Mouse (Mus musculus): ENCODE results near the gene Haus5. TPM values are rescaled to one million over a fixed set of nuclear protein-coding genes. Genes with fewer than 3 reads are reported as not detected.

Gene Haus5
- polyA plus RNA-seq (2021): 13.3 TPM

GRCm38 (mm10) chr7:30664529-30665200, at the start of gene Haus5:
Gene Haus5 (minus strand): TSS chr7:30664994.
- no peaks in the 10 kb centered on the region for H3K27me3 ChIP-seq
- ATAC-seq: peak; percentile 56
- DNase-seq (ENCODE audit: low read depth, low spot score): peak; percentile 55
- ChIA-PET POLR2A (interaction anchor here (0.5 to 1.7 kb wide), 7 partner anchors 12 to 455 kb away, joined by 3 to 10 read pairs (median 3); partner anchors contain the start of gene Rbm42), CTCF (no interaction called here)
- in situ Hi-C loops (cut with MboI; ENCODE audit: low pct_unique_long_range_greater_than_20kb): no loop called here
- TF ChIP-seq CTCF (IDR thresholded peaks at IDR 0.05): no peak

DNA sequence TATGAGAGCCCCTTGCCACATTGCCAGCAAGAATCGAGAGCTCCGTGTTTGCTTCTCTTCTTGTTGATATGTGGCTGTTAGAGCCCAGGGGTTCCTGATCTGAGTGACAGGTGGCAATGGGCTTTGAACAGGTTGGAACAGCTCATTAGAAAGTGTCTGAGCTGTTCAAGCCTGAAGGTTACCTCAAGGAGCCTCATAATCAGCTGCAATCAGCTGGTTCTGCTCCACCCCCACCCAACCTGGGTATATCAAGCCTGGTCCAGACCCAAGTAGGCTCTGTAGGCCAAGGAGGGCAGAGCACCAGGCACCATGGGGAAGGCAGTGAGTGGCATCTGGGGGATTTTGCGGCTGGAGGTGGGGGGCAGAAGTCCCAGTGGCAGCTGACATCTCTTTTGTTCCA, 47.1 kb upstream of the Haus5 start, which contains the start of gene Atp4a:
Atp4a (plus strand) TSS at position 268 of the 400 bp plus-strand sequence.
- in situ Hi-C loops (cut with MboI; ENCODE audit: low pct_unique_long_range_greater_than_20kb): no loop called here
- POLR2A ChIA-PET: no interaction called here
- H3K27me3 ChIP-seq: peaks cover 29% of the 10 kb centered on the region
- no peak for DNase-seq (ENCODE audit: low read depth, low spot score)
- no peak for TF ChIP-seq CTCF (IDR thresholded peaks at IDR 0.05)
- ATAC-seq: no peak
- CTCF ChIA-PET: no interaction called here

DNA sequence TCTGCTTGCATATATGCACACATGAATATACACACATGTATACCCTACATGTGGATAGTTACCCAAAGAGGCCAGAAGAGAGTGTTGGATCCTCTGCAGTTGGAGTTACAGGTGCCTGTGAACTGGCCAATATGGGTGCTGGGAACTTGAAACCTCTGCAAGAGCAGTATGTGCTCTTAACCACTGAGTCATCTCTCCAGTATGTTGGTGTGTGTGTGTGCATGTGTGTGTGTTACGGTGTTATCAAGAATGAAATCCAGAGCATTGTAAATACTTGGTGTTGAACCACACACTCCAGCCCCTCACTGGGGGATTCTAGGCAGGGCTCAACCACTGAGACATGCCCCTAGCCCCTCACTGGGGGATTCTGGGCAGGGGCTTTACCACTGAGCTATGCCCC, 42.6 kb upstream of the Haus5 start:
- H3K27me3 ChIP-seq: peaks cover 18% of the 10 kb centered on the region
- POLR2A ChIA-PET: no interaction called here
- ATAC-seq (no peak), DNase-seq (ENCODE audit: low read depth, low spot score) (no peak)
- CTCF ChIA-PET: interaction anchor here (1.5 kb wide), 1 partner anchor 41 kb away, joined by 4 read pairs; no protein-coding TSS in a partner anchor
- in situ Hi-C loops (cut with MboI; ENCODE audit: low pct_unique_long_range_greater_than_20kb): no loop called here
- no peak for TF ChIP-seq CTCF (IDR thresholded peaks at IDR 0.05)

DNA sequence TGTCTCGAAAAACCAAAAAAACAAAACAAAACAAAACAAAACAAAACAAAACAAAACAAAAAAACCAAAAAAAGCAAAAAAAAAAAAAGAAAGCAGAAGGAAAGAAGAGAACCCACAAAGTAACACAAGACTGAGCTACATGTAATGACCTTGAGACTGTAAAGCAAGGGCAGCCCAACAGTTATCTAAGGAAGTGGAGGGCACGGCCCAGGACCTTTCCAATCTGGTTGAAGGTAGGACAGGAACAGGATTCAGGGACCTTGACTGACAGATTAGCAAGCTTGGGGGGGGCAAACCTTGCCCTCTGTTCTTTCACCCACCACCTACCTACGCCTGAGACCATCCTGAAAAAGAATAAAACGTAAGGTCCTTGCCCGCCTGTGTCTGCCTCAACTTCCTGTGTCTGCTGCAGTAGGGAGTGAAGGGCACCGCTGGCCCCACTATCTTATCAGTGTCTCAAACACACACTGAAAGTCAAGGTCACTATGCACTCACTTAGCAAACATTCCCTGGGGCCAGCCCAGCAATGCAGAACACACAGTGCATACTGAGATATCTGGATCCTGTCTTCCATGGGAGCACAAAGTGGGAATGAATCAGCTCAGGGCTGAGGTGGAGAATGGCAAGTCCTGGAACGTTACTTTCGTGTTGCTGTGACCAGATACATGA, 41.6 kb upstream of the Haus5 start:
- TF ChIP-seq CTCF (IDR thresholded peaks at IDR 0.05): no peak
- in situ Hi-C loops (cut with MboI; ENCODE audit: low pct_unique_long_range_greater_than_20kb): no loop called here
- ATAC-seq: no peak
- DNase-seq (ENCODE audit: low read depth, low spot score): no peak
- CTCF ChIA-PET: no interaction called here
- POLR2A ChIA-PET: no interaction called here
- peaks cover 18% of the 10 kb centered on the region for H3K27me3 ChIP-seq

DNA sequence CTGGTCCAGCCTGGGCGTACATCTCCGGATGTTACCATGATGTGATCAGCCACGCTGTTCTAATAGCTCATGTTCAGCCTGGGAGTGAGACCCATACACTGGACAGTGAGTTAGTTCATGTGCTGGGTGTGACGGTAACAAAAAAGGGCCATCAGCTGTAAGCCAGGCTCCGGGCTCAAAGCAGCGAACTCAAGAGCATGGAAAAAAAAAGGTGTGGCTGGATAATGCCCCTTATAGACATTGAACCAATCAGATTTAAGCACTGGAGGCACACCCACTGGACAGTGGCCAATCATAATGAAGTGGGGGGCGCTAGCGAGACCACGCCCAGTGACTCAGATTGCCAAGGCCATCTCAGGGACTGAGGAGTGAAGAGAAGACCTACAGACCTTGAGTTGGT, 33.8 kb upstream of the Haus5 start, which contains the start of gene 2200002J24Rik:
2200002J24Rik (plus strand) TSS at position 338 of the 400 bp plus-strand sequence.
- ChIA-PET POLR2A (no interaction called here), CTCF (no interaction called here)
- DNase-seq (ENCODE audit: low read depth, low spot score) (no peak), ATAC-seq (no peak)
- no peak for TF ChIP-seq CTCF (IDR thresholded peaks at IDR 0.05)
- in situ Hi-C loops (cut with MboI; ENCODE audit: low pct_unique_long_range_greater_than_20kb): no loop called here
- peaks cover 10% of the 10 kb centered on the region for H3K27me3 ChIP-seq

- peaks cover 9% of the 10 kb centered on the region for H3K27me3 ChIP-seq
- no peak for TF ChIP-seq CTCF (IDR thresholded peaks at IDR 0.05)
- CTCF ChIA-PET: no interaction called here
- POLR2A ChIA-PET: interaction anchor here (1.0 kb wide), 1 partner anchor 10 kb away, joined by 3 read pairs; no protein-coding TSS in a partner anchor
- in situ Hi-C loops (cut with MboI; ENCODE audit: low pct_unique_long_range_greater_than_20kb): no loop called here
- DNase-seq (ENCODE audit: low read depth, low spot score) (no peak), ATAC-seq (no peak)
Measured at GRCm38 (mm10) chr7:30698101-30698500, 33.3 kb upstream of the Haus5 start.

DNA sequence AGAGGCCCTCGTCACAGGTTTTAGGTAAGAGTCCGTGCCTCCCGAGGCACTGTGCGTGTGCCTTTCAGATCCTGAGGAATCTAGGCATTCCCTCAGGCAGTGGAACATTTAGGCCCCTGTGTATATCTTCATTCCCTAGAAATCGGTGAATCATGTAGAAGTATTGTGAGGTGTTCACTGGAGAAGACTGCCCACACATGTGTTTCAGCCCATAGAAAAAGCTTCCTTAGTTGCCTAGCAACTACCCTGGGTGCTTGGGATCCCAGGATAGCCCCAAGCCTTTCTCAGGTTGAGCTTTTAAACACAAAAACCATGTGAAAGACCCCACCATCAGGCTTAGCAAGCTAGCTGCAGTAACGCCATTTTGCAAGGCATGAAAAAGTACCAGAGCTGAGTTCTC, 23.5 kb upstream of the Haus5 start:
- no peaks in the 10 kb centered on the region for H3K27me3 ChIP-seq
- TF ChIP-seq CTCF (IDR thresholded peaks at IDR 0.05): no peak
- POLR2A ChIA-PET: interaction anchor here (1.0 kb wide), 1 partner anchor 9 kb away, joined by 3 read pairs; no protein-coding TSS in a partner anchor
- CTCF ChIA-PET: no interaction called here
- no peak for ATAC-seq
- in situ Hi-C loops (cut with MboI; ENCODE audit: low pct_unique_long_range_greater_than_20kb): no loop called here
- DNase-seq (ENCODE audit: low read depth, low spot score): peak; percentile 7

- no peak for ATAC-seq
- CTCF ChIA-PET: interaction anchor here (0.7 to 1.6 kb wide), 2 partner anchors 11 to 14 kb away, joined by 3 to 6 read pairs; no protein-coding TSS in a partner anchor
- in situ Hi-C loops (cut with MboI; ENCODE audit: low pct_unique_long_range_greater_than_20kb): no loop called here
- POLR2A ChIA-PET: no interaction called here
- no peak for DNase-seq (ENCODE audit: low read depth, low spot score)
- TF ChIP-seq CTCF (IDR thresholded peaks at IDR 0.05): no peak
- H3K27me3 ChIP-seq: no peaks in the 10 kb centered on the region
Measured at GRCm38 (mm10) chr7:30683425-30683824, 18.6 kb upstream of the Haus5 start.

DNA sequence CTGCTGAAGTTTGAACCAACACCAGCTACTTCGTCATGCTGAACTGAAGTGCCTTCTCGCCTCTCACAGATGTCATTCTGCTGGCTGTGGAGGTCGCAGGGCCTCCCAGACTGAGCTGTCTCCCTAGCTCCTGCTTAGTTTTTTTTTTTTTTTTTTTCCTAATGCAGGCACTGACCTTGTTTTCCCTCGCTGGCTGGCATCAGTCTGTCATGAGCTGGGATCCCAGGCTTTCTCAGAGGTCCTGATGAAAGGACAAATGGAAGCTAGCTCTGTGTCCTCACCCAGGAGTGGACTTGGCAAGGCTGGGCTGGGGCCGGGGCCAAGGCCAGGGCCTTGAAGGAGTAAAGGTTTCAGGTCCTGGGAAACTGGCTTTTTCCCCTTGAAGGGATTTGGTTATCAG, 17.1 kb upstream of the Haus5 start:
- ATAC-seq: no peak
- in situ Hi-C loops (cut with MboI; ENCODE audit: low pct_unique_long_range_greater_than_20kb): no loop called here
- ChIA-PET POLR2A (no interaction called here), CTCF (no interaction called here)
- DNase-seq (ENCODE audit: low read depth, low spot score): no peak
- H3K27me3 ChIP-seq: no peaks in the 10 kb centered on the region
- no peak for TF ChIP-seq CTCF (IDR thresholded peaks at IDR 0.05)

GRCm38 (mm10) chr7:30678263-30678975, 13.6 kb upstream of the Haus5 start:
- ATAC-seq (no peak), DNase-seq (ENCODE audit: low read depth, low spot score) (peak; percentile 24)
- ChIA-PET CTCF (no interaction called here), POLR2A (interaction anchor here (0.7 kb wide), 1 partner anchor 36 kb away, joined by 3 read pairs; no protein-coding TSS in a partner anchor)
- H3K27me3 ChIP-seq: peaks cover 9% of the 10 kb centered on the region
- peak; percentile 33 for TF ChIP-seq CTCF (IDR thresholded peaks at IDR 0.05)
- in situ Hi-C loops (cut with MboI; ENCODE audit: low pct_unique_long_range_greater_than_20kb): loop anchor here (10.0 kb wide), 1 partner anchor 176 kb away; the partner anchor contains the start of gene Ffar3

Data from Patski (cell line).